In the genomic region with DNA sequence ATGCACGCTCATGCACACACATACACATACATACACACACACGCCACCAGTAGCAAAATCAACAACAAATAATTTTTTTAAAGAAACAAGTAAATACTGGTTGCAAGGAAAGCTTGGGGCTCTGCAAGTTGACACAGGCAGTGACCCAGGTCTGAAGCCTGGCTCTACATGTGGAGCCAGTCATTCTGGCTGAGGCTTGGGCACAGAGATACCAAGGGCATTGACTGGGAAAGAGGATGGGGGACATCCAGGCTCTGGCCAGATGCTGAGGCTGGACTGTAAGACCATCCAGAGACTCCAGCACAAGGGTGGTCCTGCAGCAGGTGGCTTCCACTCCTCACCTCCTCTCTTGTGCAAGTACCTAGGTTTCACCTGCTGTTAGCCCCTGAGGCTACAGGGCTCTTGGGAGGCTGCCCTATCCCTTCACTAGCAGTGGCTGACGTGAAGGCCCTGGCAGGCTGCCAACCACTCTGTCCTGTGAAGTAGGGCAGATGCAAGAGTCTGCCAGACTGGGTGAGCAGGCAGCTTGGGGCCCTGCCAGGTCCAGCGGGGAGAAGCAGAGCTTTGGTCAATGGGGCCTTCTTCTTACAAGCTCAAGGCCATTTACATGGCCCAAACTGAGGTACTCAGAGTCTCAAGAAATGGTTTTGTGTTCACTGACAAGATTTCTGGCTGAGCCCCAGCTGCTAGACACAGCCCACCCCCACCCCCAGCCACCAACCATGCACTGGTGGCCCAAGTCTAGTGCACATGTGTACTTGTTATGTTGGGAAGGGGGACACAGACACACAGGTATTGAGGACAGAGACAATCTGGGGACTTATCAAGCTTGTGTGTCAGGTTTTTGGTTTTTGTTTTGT, we compare ENCODE assay signal across 8 mouse cellular contexts. TPM values are rescaled to one million over a fixed set of nuclear protein-coding genes. Genes with fewer than 3 reads are reported as not detected.
DNase-seq lines count a peak whose midpoint lies in the region; ATAC-seq lines count a peak whose summit lies in the region.

No protein-coding gene starts in this region.

- H3K4me1 ChIP-seq in hindbrain, embryonic 12.5 days, result peaks cover 16% of the 10 kb centered on the region

- no peak overlapping the region for H3K4me2 ChIP-seq in hindbrain, embryonic 12.5 days (replicated peaks)

- H3K27me3 ChIP-seq in hindbrain, embryonic 12.5 days, result no peaks in the 10 kb centered on the region

- DNase-seq in NIH3T3 (ENCODE audit: low read depth), result peak; percentile 86
- peak; percentile 74 for DNase-seq in cerebellum, adult 8-10 months
- peak; percentile 70 to 88 for DNase-seq in frontal cortex, postnatal 25 days (ENCODE audit: low spot score in 2 of 2)
- DNase-seq in layer of hippocampus, postnatal 25 days (ENCODE audit: extremely low spot score in 1 of 2, low spot score in 1 of 2), result peak; percentile 72 to 88
- DNase-seq in lung, postnatal 14 days, result peak; percentile 90
- peak; percentile 83 to 87 for DNase-seq in right cerebral cortex, postnatal 36 days (ENCODE audit: low spot score in 2 of 2)
- DNase-seq in c-Kit-positive CD71-positive TER-119-positive erythroid progenitor cells, embryonic 14.5 days (ENCODE audit: low spot score), result no peak

- no peak overlapping the region for H3K9ac ChIP-seq in hindbrain, embryonic 12.5 days

- peak overlapping the region; percentile 62 for H3K27ac ChIP-seq in hindbrain, embryonic 12.5 days

- H3K36me3 ChIP-seq in hindbrain, embryonic 12.5 days, result no peaks in the 10 kb centered on the region

- H3K9me3 ChIP-seq in hindbrain, embryonic 12.5 days (replicated peaks), result no peaks in the 10 kb centered on the region

- H3K4me3 ChIP-seq in hindbrain, embryonic 12.5 days, result no peak overlapping the region

- 64% methylated on average over 4 of the region's 4 CpGs for WGBS in hindbrain, embryonic 12.5 days

- ATAC-seq in hindbrain, embryonic 12.5 days (ENCODE audit: low FRiP score), result peak; percentile 78

RNA-seq across cellular contexts. Expression of a gene that starts 46.9 kb away (rescaled TPM):
- polyA plus RNA-seq in hindbrain, embryonic 12.5 days (2016; fragmentation: Nextera tagmentation; extraction: Ambion mirVana), result not detected in 2 replicates
- total RNA-seq in layer of hippocampus, postnatal 25 days (2021), result not detected

RNA-seq across cellular contexts. Expression of a gene that starts 56.4 kb away (rescaled TPM):
- polyA plus RNA-seq in hindbrain, embryonic 12.5 days (2016; fragmentation: Nextera tagmentation; extraction: Ambion mirVana), result not detected in 2 replicates
- total RNA-seq in layer of hippocampus, postnatal 25 days (2021), result not detected
